Mouse (Mus musculus) testis, adult 2 months (tissue): Measurements from ENCODE around the gene 2200002J24Rik.

Experiments used
- CTCF ChIP-seq: fragments of 200-500 bp; IDR thresholded peaks from 2 replicates; pipeline ENCODE4 v1.5.1; 2012; ENCODE audit warnings: low read depth, mild to moderate bottlenecking, inconsistent platforms, low read length, moderate library complexity; ENCODE audit not compliant: control insufficient read depth, insufficient read depth, insufficient replicate concordance
- POLR2A ChIP-seq: fragments of 200-500 bp; IDR thresholded peaks from 2 replicates; pipeline ENCODE4 v1.6.1; 2012; ENCODE audit warnings: low read depth, mild to moderate bottlenecking, inconsistent platforms, low read length, moderate library complexity; ENCODE audit not compliant: control insufficient read depth

DNA sequence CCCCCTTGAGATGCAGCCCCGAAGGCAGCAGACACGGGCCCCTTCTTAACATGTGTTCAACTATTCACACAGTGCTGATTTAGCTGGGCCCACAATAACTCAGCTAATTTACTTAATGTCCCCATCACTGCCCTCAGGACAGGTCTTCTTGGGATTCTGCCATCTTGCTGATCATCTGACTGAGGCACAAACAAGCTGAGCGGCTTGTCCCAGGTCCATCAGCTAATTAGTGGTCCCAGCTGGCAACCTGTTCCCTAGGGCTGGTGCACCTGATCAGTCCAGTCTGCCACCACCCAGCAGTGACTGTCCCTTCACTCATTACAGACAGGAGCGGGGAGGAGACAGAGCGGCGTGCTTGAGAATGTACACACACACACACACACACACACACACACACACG is 22.6 kb downstream of the 2200002J24Rik start:
- no peak for TF ChIP-seq CTCF
- no peak for TF ChIP-seq POLR2A
